Mouse (Mus musculus) layer of hippocampus, postnatal 36 days (tissue): ENCODE results near the gene 3110040M04Rik. TPM values are rescaled to one million over a fixed set of nuclear protein-coding genes. Genes with fewer than 3 reads are reported as not detected.
"Not testable (repeated sequence)": the region's sequence is repeated elsewhere in the genome, so short reads cannot be mapped to it uniquely, and the experiment has no call there.

Experiments used
- DNase-seq, 2 experiments: peaks; one replicate each; pipeline ENCODE4 v3.0.0; 2022
- total RNA-seq, 2 experiments: library from RNA; stranded (reverse); gene quantifications; 2 replicates each; pipeline ENCODE4 v1.2.3; 2021

Gene 3110040M04Rik
- not detected for total RNA-seq

- DNase-seq, result not testable (repeated sequence)
These were observed at the start of gene 3110040M04Rik for GRCm38 (mm10) chr1:151203818-151204217. TSS of gene 3110040M04Rik (plus strand) at chr1:151204121.

GRCm38 (mm10) chr1:151154131-151154530 is 49.8 kb upstream of the 3110040M04Rik start:
- DNase-seq, result not testable (repeated sequence)

GRCm38 (mm10) chr1:151156129-151156528 is 47.8 kb upstream of the 3110040M04Rik start:
- DNase-seq, result no peak

GRCm38 (mm10) chr1:151156777-151157632 is 46.9 kb upstream of the 3110040M04Rik start:
- no peak for DNase-seq

- DNase-seq, result no peak
These were observed 45.7 kb upstream of the 3110040M04Rik start for GRCm38 (mm10) chr1:151157963-151158856.

- no peak for DNase-seq
These were observed 44.9 kb upstream of the 3110040M04Rik start for GRCm38 (mm10) chr1:151158857-151159510.

GRCm38 (mm10) chr1:151166031-151166430 is 37.9 kb upstream of the 3110040M04Rik start:
- no peak for DNase-seq

- DNase-seq, result no peak
These were observed 36.4 kb upstream of the 3110040M04Rik start for GRCm38 (mm10) chr1:151167297-151168047.

GRCm38 (mm10) chr1:151168637-151169036 is 35.3 kb upstream of the 3110040M04Rik start:
- no peak for DNase-seq

- DNase-seq, result no peak
These were observed 32.1 kb upstream of the 3110040M04Rik start for GRCm38 (mm10) chr1:151171572-151172461.

GRCm38 (mm10) chr1:151177030-151177936 is 26.6 kb upstream of the 3110040M04Rik start:
- DNase-seq, result no peak

GRCm38 (mm10) chr1:151177937-151178271 is 26.0 kb upstream of the 3110040M04Rik start:
- no peak for DNase-seq

- no peak for DNase-seq
These were observed 25.3 kb upstream of the 3110040M04Rik start for GRCm38 (mm10) chr1:151178505-151179083.

GRCm38 (mm10) chr1:151180167-151180566 is 23.8 kb upstream of the 3110040M04Rik start:
- no peak for DNase-seq

- not testable (repeated sequence) for DNase-seq
These were observed 21.7 kb upstream of the 3110040M04Rik start, which contains the start of gene Gm47985 for GRCm38 (mm10) chr1:151182266-151182665. TSS of gene Gm47985 (plus strand) at chr1:151182537.

GRCm38 (mm10) chr1:151186186-151186585 is 17.7 kb upstream of the 3110040M04Rik start:
- not testable (repeated sequence) for DNase-seq

GRCm38 (mm10) chr1:151186879-151187424 is 17.0 kb upstream of the 3110040M04Rik start:
- DNase-seq, result not testable (repeated sequence)

- DNase-seq, result no peak
These were observed 15.5 kb upstream of the 3110040M04Rik start for GRCm38 (mm10) chr1:151188469-151188868.

GRCm38 (mm10) chr1:151192075-151192474 is 11.8 kb upstream of the 3110040M04Rik start, which contains the start of gene Gm8947:
TSS of gene Gm8947 (plus strand) at chr1:151192376.
- not testable (repeated sequence) for DNase-seq
